Mouse (Mus musculus) gastrocnemius, adult 8-10 months (tissue): Measurements from ENCODE around the gene Taar1. TPM values are rescaled to one million over a fixed set of nuclear protein-coding genes. Genes with fewer than 3 reads are reported as not detected.

ENCODE experiments used
- DNase-seq, 2 experiments: peaks; one replicate each; pipeline ENCODE4 v3.0.0; 2022; ENCODE audit warnings: low spot score in 2 of 2
- total RNA-seq, 4 experiments: library from RNA; stranded (reverse); gene quantifications; 2 replicates each; pipeline ENCODE4 v1.2.4; 2022

The Taar1 gene
- total RNA-seq: not detected

- no peak for DNase-seq
Measured at GRCm38 (mm10) chr10:23920056-23920455, at the start of gene Taar1. Gene Taar1 (plus strand): TSS chr10:23920356.

GRCm38 (mm10) chr10:23880695-23881094 is 39.5 kb upstream of the Taar1 start:
- no peak for DNase-seq

GRCm38 (mm10) chr10:23884910-23885309 is 35.2 kb upstream of the Taar1 start:
- no peak for DNase-seq

GRCm38 (mm10) chr10:23886060-23886459 is 34.1 kb upstream of the Taar1 start:
- no peak for DNase-seq

- DNase-seq: no peak
Measured at GRCm38 (mm10) chr10:23892987-23893386, 27.2 kb upstream of the Taar1 start.

- no peak for DNase-seq
Measured at GRCm38 (mm10) chr10:23894601-23895349, 25.4 kb upstream of the Taar1 start, which contains the start of gene Vnn1. Gene Vnn1 (plus strand): TSS chr10:23894688.

- no peak for DNase-seq
Measured at GRCm38 (mm10) chr10:23895376-23895775, 24.8 kb upstream of the Taar1 start.

GRCm38 (mm10) chr10:23901119-23901518 is 19.0 kb upstream of the Taar1 start:
- no peak for DNase-seq

GRCm38 (mm10) chr10:23905661-23906060 is 14.5 kb upstream of the Taar1 start:
- no peak for DNase-seq

GRCm38 (mm10) chr10:23922468-23922867 is 2.3 kb downstream of the Taar1 start:
- DNase-seq: no peak

- DNase-seq: no peak
Measured at GRCm38 (mm10) chr10:23923941-23924340, 3.8 kb downstream of the Taar1 start.

- no peak for DNase-seq
Measured at GRCm38 (mm10) chr10:23937613-23938012, 17.5 kb downstream of the Taar1 start.

- DNase-seq: no peak
Measured at GRCm38 (mm10) chr10:23938312-23938711, 18.2 kb downstream of the Taar1 start, which contains the start of gene Taar2. Gene Taar2 (plus strand): TSS chr10:23938572.

- DNase-seq: no peak
Measured at GRCm38 (mm10) chr10:23942465-23942864, 22.3 kb downstream of the Taar1 start.

GRCm38 (mm10) chr10:23948026-23948425 is 27.9 kb downstream of the Taar1 start:
- no peak for DNase-seq

- DNase-seq: no peak
Measured at GRCm38 (mm10) chr10:23949508-23950005, 29.4 kb downstream of the Taar1 start, which contains the start of gene Taar3. Gene Taar3 (plus strand): TSS chr10:23949558.

- DNase-seq: no peak
Measured at GRCm38 (mm10) chr10:23951714-23952113, 31.6 kb downstream of the Taar1 start.

- DNase-seq: no peak
Measured at GRCm38 (mm10) chr10:23959071-23959470, 38.9 kb downstream of the Taar1 start.

GRCm38 (mm10) chr10:23960444-23960915 is 40.3 kb downstream of the Taar1 start, which contains the start of gene Taar4:
Gene Taar4 (plus strand): TSS chr10:23960494.
- DNase-seq: no peak

GRCm38 (mm10) chr10:23963444-23963843 is 43.3 kb downstream of the Taar1 start:
- no peak for DNase-seq

GRCm38 (mm10) chr10:23964921-23965610 is 44.9 kb downstream of the Taar1 start:
- DNase-seq: no peak

GRCm38 (mm10) chr10:23970656-23971165 is 50.6 kb downstream of the Taar1 start, which contains the start of gene Taar5:
Gene Taar5 (plus strand): TSS chr10:23970706.
- no peak for DNase-seq
